ENCODE assay signal across 8 mouse cellular contexts in genomic region chr17:31386766-31387275, GRCm38 (mm10). TPM values are rescaled to one million over a fixed set of nuclear protein-coding genes. Genes with fewer than 3 reads are reported as not detected.
A peak's percentile ranks its signal among the peaks of the same experiment; 100 is the strongest.
DNase-seq lines count a peak whose midpoint lies in the region; ATAC-seq lines count a peak whose summit lies in the region.

No protein-coding gene starts in this region.

- peaks cover 44% of the 10 kb centered on the region for H3K4me1 ChIP-seq in hindbrain, embryonic 16.5 days (ENCODE audit: control insufficient read depth, insufficient read depth, low read depth, low read length)
- peaks cover under 1% of the 10 kb centered on the region; the same call in 1 of the 2 replicates for H3K4me1 ChIP-seq in liver, embryonic 15.5 days (replicated peaks)

- peak overlapping the region; percentile 89 for H3K4me3 ChIP-seq in hindbrain, embryonic 16.5 days (ENCODE audit: low read length)
- peak overlapping the region; percentile 55 for H3K4me3 ChIP-seq in liver, embryonic 15.5 days (replicated peaks)

- no peaks in the 10 kb centered on the region for H3K36me3 ChIP-seq in hindbrain, embryonic 16.5 days (ENCODE audit: control insufficient read depth, insufficient read depth, low read length)
- no peaks in the 10 kb centered on the region for H3K36me3 ChIP-seq in liver, embryonic 15.5 days (replicated peaks)

- no peaks in the 10 kb centered on the region for H3K27me3 ChIP-seq in hindbrain, embryonic 16.5 days (replicated peaks; ENCODE audit: control insufficient read depth, insufficient read depth, low read length)
- peaks cover 48% of the 10 kb centered on the region for H3K27me3 ChIP-seq in liver, embryonic 15.5 days

- no peaks in the 10 kb centered on the region for H3K9me3 ChIP-seq in hindbrain, embryonic 16.5 days (ENCODE audit: control insufficient read depth, low read length)
- no peaks in the 10 kb centered on the region for H3K9me3 ChIP-seq in liver, embryonic 15.5 days (replicated peaks)

- peak overlapping the region; percentile 75 for H3K27ac ChIP-seq in hindbrain, embryonic 16.5 days (ENCODE audit: low read depth, low read length)
- no peak overlapping the region for H3K27ac ChIP-seq in liver, embryonic 15.5 days (replicated peaks)

- WGBS in hindbrain, embryonic 16.5 days: 8% methylated on average over 7 of the region's 7 CpGs
- WGBS in liver, embryonic 15.5 days (ENCODE audit: insufficient replicate concordance): 15% methylated on average over 7 of the region's 7 CpGs

- peak; percentile 13 for ATAC-seq in hindbrain, embryonic 16.5 days
- no peak for ATAC-seq in liver, embryonic 15.5 days (ENCODE audit: insufficient read depth)

- peak; percentile 30 to 48 for DNase-seq in cerebellum, postnatal 14 days
- no peak for DNase-seq in cerebellum, adult 9-11 months
- DNase-seq in ES-CJ7 (ENCODE audit: low read depth, low spot score): peak; percentile 14
- DNase-seq in right cerebral cortex, postnatal 36 days (ENCODE audit: low spot score in 2 of 2): no peak
- DNase-seq in adrenal gland, adult 8-10 months: no peak
- no peak for DNase-seq in urinary bladder, postnatal 14 days (ENCODE audit: low spot score)

- H3K4me2 ChIP-seq in hindbrain, embryonic 16.5 days (ENCODE audit: low read length): peak overlapping the region; percentile 89
- H3K4me2 ChIP-seq in liver, embryonic 15.5 days: peak overlapping the region; percentile 67

- H3K9ac ChIP-seq in hindbrain, embryonic 16.5 days (ENCODE audit: low read depth, low read length): peak overlapping the region; percentile 85
- H3K9ac ChIP-seq in liver, embryonic 15.5 days: 0 out of 2 replicates have a peak overlapping the region, but pooled peaks have one; percentile 25

RNA-seq across cellular contexts. Expression of gene Pde9a, which starts 0.8 kb away (rescaled TPM):
- 30.3 and 34.4 TPM in 2 replicates for polyA plus RNA-seq in hindbrain, embryonic 16.5 days (2015; fragmentation: Nextera tagmentation; extraction: Ambion mirVana)
- 3.2 TPM in 2 replicates for polyA plus RNA-seq in liver, embryonic 15.5 days (2015; fragmentation: Nextera tagmentation; extraction: Ambion mirVana)
- 1 to 10 TPM; 3.0 to 7.7 (median 5.2) TPM for total RNA-seq in adrenal gland, adult 8-10 months (2022)

Comparison
In these comparisons a context has a peak if more than half of its experiments do, and no peak if none do; other contexts are left out.
1. DNase-seq: peak in cerebellum, postnatal 14 days (2 of 2) and ES-CJ7 (single experiment); none in cerebellum, adult 9-11 months (single experiment), right cerebral cortex, postnatal 36 days (0 of 2), adrenal gland, adult 8-10 months (single experiment) and urinary bladder, postnatal 14 days (single experiment).